Mouse (Mus musculus) embryonic facial prominence, embryonic 13.5 days (tissue): ENCODE data around the gene Cks1b. TPM values are rescaled to one million over a fixed set of nuclear protein-coding genes. Genes with fewer than 3 reads are reported as not detected.

ENCODE experiments used
- ATAC-seq: fragments of 200-750 bp; cut with Nextera tagmentation; 2 replicates; pipeline ENCODE4 v1.8.0; 2017; ENCODE audit warnings: low read depth; ENCODE audit not compliant: insufficient number of reproducible peaks, insufficient read depth, low FRiP score, low TSS enrichment
- H3K27ac ChIP-seq: fragments of 300-500 bp; sonication (generic); 2 replicates; pipeline ENCODE4 v1.5.1; 2015; ENCODE audit warnings: moderate library complexity, mild to moderate bottlenecking, inconsistent platforms
- H3K27me3 ChIP-seq: fragments of 300-500 bp; sonication (generic); 2 replicates; pipeline ENCODE4 v1.6.1; 2015; ENCODE audit warnings: mild to moderate bottlenecking, inconsistent platforms
- H3K36me3 ChIP-seq: fragments of 300-500 bp; sonication (generic); 2 replicates; pipeline ENCODE4 v1.6.1; 2015; ENCODE audit warnings: mild to moderate bottlenecking, inconsistent platforms
- H3K4me1 ChIP-seq: fragments of 300-500 bp; sonication (generic); 2 replicates; pipeline ENCODE4 v1.6.1; 2015; ENCODE audit warnings: inconsistent platforms
- H3K4me2 ChIP-seq: fragments of 300-500 bp; sonication (generic); 2 replicates; pipeline ENCODE4 v1.6.1; 2015; ENCODE audit warnings: moderate library complexity, mild to moderate bottlenecking, inconsistent platforms
- H3K4me3 ChIP-seq: fragments of 300-500 bp; sonication (generic); 2 replicates; pipeline ENCODE4 v1.5.1; 2015; ENCODE audit warnings: mild to moderate bottlenecking, inconsistent platforms
- H3K9ac ChIP-seq: fragments of 300-500 bp; sonication (generic); 2 replicates; pipeline ENCODE4 v1.6.1; 2015; ENCODE audit warnings: mild to moderate bottlenecking, inconsistent platforms
- H3K9me3 ChIP-seq: fragments of 300-500 bp; sonication (generic); 2 replicates; pipeline ENCODE4 v1.6.1; 2016; ENCODE audit warnings: inconsistent platforms
- WGBS: fragments of 180-500 bp; shearing (Covaris S2); methylation state at CpG from one replicate; pipeline ENCODE4 v1.1.7; 2015; ENCODE audit warnings: mixed read lengths; 5-methylcytosine and 5-hydroxymethylcytosine counted together
- polyA plus RNA-seq: library from polyadenylated mRNA; unstranded; fragments of >200 nt; fragmentation: Nextera tagmentation; extraction: Ambion mirVana; gene quantifications from 2 replicates; pipeline ENCODE4 v1.2.1, GENCODE M21; 2015

Gene Cks1b
- polyA plus RNA-seq, 1 experiment from 2014 or later = 513 TPM

- Histone ChIP-seq H3K9ac (no peak overlapping the region), H3K36me3 (peaks cover 49% of the 10 kb centered on the region), H3K27ac (no peak overlapping the region), H3K4me2 (no peak overlapping the region), H3K4me1 (peaks cover 45% of the 10 kb centered on the region), H3K27me3 (no peaks in the 10 kb centered on the region), H3K4me3 (no peak overlapping the region), H3K9me3 (no peaks in the 10 kb centered on the region)
- ATAC-seq = no peak
- WGBS = 94% methylated on average over 5 of the region's 5 CpGs
Measured at GRCm38 (mm10) chr3:89424416-89425140, 6.4 kb upstream of the Cks1b start.

GRCm38 (mm10) chr3:89422556-89423205, 4.5 kb upstream of the Cks1b start:
- Histone ChIP-seq H3K36me3 (peaks cover 41% of the 10 kb centered on the region), H3K4me1 (peaks cover 49% of the 10 kb centered on the region), H3K9me3 (no peaks in the 10 kb centered on the region), H3K9ac (peak overlapping the region; percentile 81), H3K27me3 (no peaks in the 10 kb centered on the region), H3K27ac (no peak overlapping the region), H3K4me3 (peak overlapping the region; percentile 53), H3K4me2 (peak overlapping the region; percentile 89)
- WGBS = 70% methylated on average over 6 of the region's 6 CpGs
- ATAC-seq = no peak

GRCm38 (mm10) chr3:89421810-89422473, 3.8 kb upstream of the Cks1b start:
- Histone ChIP-seq H3K27me3 (no peaks in the 10 kb centered on the region), H3K27ac (peak overlapping the region; percentile 84), H3K4me2 (peak overlapping the region; percentile 89), H3K9me3 (no peaks in the 10 kb centered on the region), H3K4me3 (peak overlapping the region; percentile 53), H3K9ac (peak overlapping the region; percentile 81), H3K36me3 (peaks cover 34% of the 10 kb centered on the region), H3K4me1 (peaks cover 49% of the 10 kb centered on the region)
- WGBS = 6% methylated on average over 22 of the region's 22 CpGs
- ATAC-seq = no peak

GRCm38 (mm10) chr3:89421002-89421774, 3.0 kb upstream of the Cks1b start:
- WGBS = 2% methylated on average over 11 of the region's 11 CpGs
- Histone ChIP-seq H3K27ac (peak overlapping the region; percentile 84), H3K9ac (peak overlapping the region; percentile 81), H3K9me3 (no peaks in the 10 kb centered on the region), H3K36me3 (peaks cover 27% of the 10 kb centered on the region), H3K4me3 (peak overlapping the region; percentile 53), H3K27me3 (no peaks in the 10 kb centered on the region), H3K4me1 (peaks cover 57% of the 10 kb centered on the region), H3K4me2 (peak overlapping the region; percentile 89)
- ATAC-seq = peak; percentile 74

GRCm38 (mm10) chr3:89420421-89420820, 2.2 kb upstream of the Cks1b start:
- WGBS = 53% methylated on average over 2 of the region's 2 CpGs
- H3K4me1 ChIP-seq = peaks cover 57% of the 10 kb centered on the region
- H3K4me2 ChIP-seq = peak overlapping the region; percentile 89
- peak overlapping the region; percentile 81; the same call in 1 of the 2 replicates for H3K9ac ChIP-seq
- no peaks in the 10 kb centered on the region for H3K9me3 ChIP-seq
- H3K27ac ChIP-seq = peak overlapping the region; percentile 84
- H3K27me3 ChIP-seq = no peaks in the 10 kb centered on the region
- H3K36me3 ChIP-seq = peaks cover 30% of the 10 kb centered on the region
- ATAC-seq = no peak
- H3K4me3 ChIP-seq = peak overlapping the region; percentile 53

GRCm38 (mm10) chr3:89419981-89420380, 1.8 kb upstream of the Cks1b start:
- 19% methylated on average over 3 of the region's 3 CpGs for WGBS
- Histone ChIP-seq H3K4me3 (peak overlapping the region; percentile 52), H3K27ac (peak overlapping the region; percentile 98), H3K9ac (peak overlapping the region; percentile 76), H3K27me3 (no peaks in the 10 kb centered on the region), H3K4me1 (peaks cover 57% of the 10 kb centered on the region), H3K36me3 (peaks cover 31% of the 10 kb centered on the region), H3K4me2 (peak overlapping the region; percentile 89), H3K9me3 (no peaks in the 10 kb centered on the region)
- ATAC-seq = no peak

GRCm38 (mm10) chr3:89419571-89419970, 1.4 kb upstream of the Cks1b start:
- Histone ChIP-seq H3K4me2 (peak overlapping the region; percentile 89), H3K27ac (peak overlapping the region; percentile 98), H3K36me3 (peaks cover 31% of the 10 kb centered on the region), H3K9ac (peak overlapping the region; percentile 76), H3K4me1 (peaks cover 57% of the 10 kb centered on the region), H3K9me3 (no peaks in the 10 kb centered on the region), H3K4me3 (peak overlapping the region; percentile 52), H3K27me3 (no peaks in the 10 kb centered on the region)
- ATAC-seq = no peak
- WGBS = 2% methylated on average over 9 of the region's 9 CpGs

GRCm38 (mm10) chr3:89418861-89419250, 673 bp upstream of the Cks1b start:
- H3K9ac ChIP-seq = peak overlapping the region; percentile 76
- peak overlapping the region; percentile 52 for H3K4me3 ChIP-seq
- H3K27me3 ChIP-seq = no peaks in the 10 kb centered on the region
- H3K4me1 ChIP-seq = peaks cover 54% of the 10 kb centered on the region
- peaks cover 31% of the 10 kb centered on the region for H3K36me3 ChIP-seq
- ATAC-seq = no peak
- H3K4me2 ChIP-seq = peak overlapping the region; percentile 89
- H3K9me3 ChIP-seq = no peaks in the 10 kb centered on the region
- H3K27ac ChIP-seq = peak overlapping the region; percentile 98
- under 1% methylated on average over 16 of the region's 16 CpGs for WGBS

GRCm38 (mm10) chr3:89417840-89418169, 378 bp downstream of the Cks1b start:
- WGBS = under 1% methylated on average over 20 of the region's 20 CpGs

GRCm38 (mm10) chr3:89417131-89417530, 1.1 kb downstream of the Cks1b start:
- Histone ChIP-seq H3K36me3 (peaks cover 26% of the 10 kb centered on the region), H3K9ac (peak overlapping the region; percentile 72), H3K4me3 (peak overlapping the region; percentile 52), H3K27ac (peak overlapping the region; percentile 86; the same call in 1 of the 2 replicates), H3K4me2 (peak overlapping the region; percentile 89), H3K9me3 (no peaks in the 10 kb centered on the region), H3K4me1 (peaks cover 37% of the 10 kb centered on the region), H3K27me3 (no peaks in the 10 kb centered on the region)
- 27% methylated on average over 2 of the region's 2 CpGs for WGBS
- ATAC-seq = no peak

More at GRCm38 (mm10) chr3:89417840-89418169, 378 bp downstream of the Cks1b start:
- Histone ChIP-seq H3K27me3 (no peaks in the 10 kb centered on the region), H3K4me2 (peak overlapping the region; percentile 89), H3K4me1 (peaks cover 43% of the 10 kb centered on the region), H3K36me3 (peaks cover 26% of the 10 kb centered on the region), H3K4me3 (peak overlapping the region; percentile 52), H3K9me3 (no peaks in the 10 kb centered on the region), H3K9ac (peak overlapping the region; percentile 72), H3K27ac (peak overlapping the region; percentile 86)
- ATAC-seq = peak; percentile 54; the same call in 1 of the 2 replicates

GRCm38 (mm10) chr3:89416158-89416557, 2.0 kb downstream of the Cks1b start:
- no peak overlapping the region for H3K4me3 ChIP-seq
- H3K27me3 ChIP-seq = no peaks in the 10 kb centered on the region
- ATAC-seq = no peak
- no peaks in the 10 kb centered on the region for H3K9me3 ChIP-seq
- H3K27ac ChIP-seq = no peak overlapping the region
- H3K36me3 ChIP-seq = peaks cover 26% of the 10 kb centered on the region
- H3K9ac ChIP-seq = no peak overlapping the region
- WGBS = 96% methylated on average over 8 of the region's 8 CpGs
- H3K4me1 ChIP-seq = peaks cover 28% of the 10 kb centered on the region
- peak overlapping the region; percentile 89; the same call in 1 of the 2 replicates for H3K4me2 ChIP-seq
